Mouse (Mus musculus): ENCODE measurements around the gene Smok3a. TPM values are rescaled to one million over a fixed set of nuclear protein-coding genes. Genes with fewer than 3 reads are reported as not detected.

Gene Smok3a
- total and polyA plus RNA-seq, 2 experiments = not detected

GRCm38 (mm10) chr5:137979081-137979480, 42.0 kb upstream of the Smok3a start:
- WGBS = 21% methylated on average over 2 of the region's 2 CpGs
- TF ChIP-seq POLR2A (IDR thresholded peaks at IDR 0.05; ENCODE audit: extremely low read depth, insufficient read depth, low read length) (no peak), CTCF (IDR thresholded peaks at IDR 0.05; ENCODE audit: low read depth, low read length) (no peak)
- Histone ChIP-seq H3K4me3 (ENCODE audit: insufficient read depth, low read depth, low read length) (no peak overlapping the region), H3K9ac (ENCODE audit: low read depth, low read length) (peak overlapping the region; percentile 58), H3K27ac (replicated peaks; ENCODE audit: insufficient read depth, low read depth, low read length) (peak overlapping the region; percentile 100), H3K4me1 (ENCODE audit: control insufficient read depth, insufficient read depth, low read length) (peaks cover 32% of the 10 kb centered on the region), H3K79me2 (ENCODE audit: control insufficient read depth, insufficient read depth, low read length) (peaks cover 15% of the 10 kb centered on the region; the same call in 1 of the 2 replicates), H3K36me3 (ENCODE audit: control insufficient read depth, insufficient read depth, low read length) (no peaks in the 10 kb centered on the region), H3K27me3 (ENCODE audit: control insufficient read depth, insufficient read depth, low read length) (no peaks in the 10 kb centered on the region)
- DNase-seq (ENCODE audit: extremely low read depth, low read depth, low spot score) = peak; percentile 93

DNA sequence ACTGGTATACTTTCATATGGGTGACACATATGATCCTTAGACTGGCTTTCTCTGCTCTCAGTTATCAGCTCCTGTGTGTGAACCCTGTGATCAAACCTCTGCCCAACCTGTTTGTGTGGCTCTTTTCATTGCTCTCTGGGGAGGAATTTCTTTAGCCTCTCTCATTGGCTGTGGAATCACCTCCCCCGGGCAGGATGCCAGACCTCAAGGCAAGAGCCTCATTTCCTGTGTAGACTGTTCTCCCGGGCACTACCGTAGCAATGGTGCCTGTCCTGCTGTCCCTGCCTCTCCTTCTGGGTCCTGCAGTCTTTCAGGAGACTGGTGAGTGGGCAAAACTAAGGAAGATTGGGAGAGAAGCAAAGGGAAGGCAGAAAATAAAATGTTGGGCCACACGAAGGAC, 39.8 kb upstream of the Smok3a start, which contains the start of gene Azgp1:
Azgp1 (plus strand) TSS at position 221 of the 400 bp plus-strand sequence.
- Histone ChIP-seq H3K79me2 (ENCODE audit: control insufficient read depth, insufficient read depth, low read length) (peaks cover 15% of the 10 kb centered on the region; the same call in 1 of the 2 replicates), H3K4me3 (ENCODE audit: insufficient read depth, low read depth, low read length) (peak within 1 kb of the TSS; percentile 85), H3K27ac (replicated peaks; ENCODE audit: insufficient read depth, low read depth, low read length) (peak within 1 kb of the TSS; percentile 98), H3K9ac (ENCODE audit: low read depth, low read length) (peak within 1 kb of the TSS; percentile 91), H3K36me3 (ENCODE audit: control insufficient read depth, insufficient read depth, low read length) (peaks cover 9% of the 10 kb centered on the region), H3K27me3 (ENCODE audit: control insufficient read depth, insufficient read depth, low read length) (no peaks in the 10 kb centered on the region), H3K4me1 (ENCODE audit: control insufficient read depth, insufficient read depth, low read length) (peaks cover 29% of the 10 kb centered on the region)
- 11% methylated on average over 4 of the region's 4 CpGs for WGBS
- DNase-seq (ENCODE audit: extremely low read depth, low read depth, low spot score) = peak; percentile 96
- TF ChIP-seq POLR2A (IDR thresholded peaks at IDR 0.05; ENCODE audit: extremely low read depth, insufficient read depth, low read length) (peak; percentile 95), CTCF (IDR thresholded peaks at IDR 0.05; ENCODE audit: low read depth, low read length) (no peak)

DNA sequence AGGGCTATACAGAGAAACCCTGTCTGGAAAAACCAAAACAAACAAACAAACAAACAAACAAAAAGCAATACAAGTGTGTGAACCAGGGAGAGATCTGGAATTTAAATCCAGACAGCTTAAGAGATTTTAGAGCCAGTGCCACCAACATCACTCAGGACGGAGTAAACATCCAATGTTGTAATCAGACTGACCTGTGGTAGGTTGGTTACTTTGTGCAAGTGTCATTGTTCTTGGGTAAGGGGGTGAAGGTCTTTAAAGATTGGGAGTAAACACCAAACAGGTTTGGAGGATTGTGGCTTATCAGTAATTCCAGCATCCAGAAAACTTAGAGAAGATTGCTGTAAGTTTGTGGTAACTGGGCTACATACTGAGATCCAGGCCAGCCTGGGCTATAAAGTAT, 34.7 kb upstream of the Smok3a start:
- Histone ChIP-seq H3K27me3 (ENCODE audit: control insufficient read depth, insufficient read depth, low read length) (no peaks in the 10 kb centered on the region), H3K36me3 (ENCODE audit: control insufficient read depth, insufficient read depth, low read length) (peaks cover 48% of the 10 kb centered on the region), H3K79me2 (ENCODE audit: control insufficient read depth, insufficient read depth, low read length) (peaks cover 15% of the 10 kb centered on the region; the same call in 1 of the 2 replicates), H3K27ac (replicated peaks; ENCODE audit: insufficient read depth, low read depth, low read length) (peak overlapping the region; percentile 85), H3K4me1 (ENCODE audit: control insufficient read depth, insufficient read depth, low read length) (peaks cover 21% of the 10 kb centered on the region), H3K4me3 (ENCODE audit: insufficient read depth, low read depth, low read length) (no peak overlapping the region), H3K9ac (ENCODE audit: low read depth, low read length) (no peak overlapping the region)
- TF ChIP-seq CTCF (IDR thresholded peaks at IDR 0.05; ENCODE audit: low read depth, low read length) (no peak), POLR2A (IDR thresholded peaks at IDR 0.05; ENCODE audit: extremely low read depth, insufficient read depth, low read length) (no peak)
- DNase-seq (ENCODE audit: extremely low read depth, low read depth, low spot score) = peak; percentile 95
- WGBS = 23% methylated on average over 1 of the region's 1 CpGs

- DNase-seq (ENCODE audit: extremely low read depth, low read depth, low spot score) = peak; percentile 93
- peak overlapping the region; percentile 68 for H3K9ac ChIP-seq (ENCODE audit: low read depth, low read length)
- peak overlapping the region; percentile 99 for H3K27ac ChIP-seq (replicated peaks; ENCODE audit: insufficient read depth, low read depth, low read length)
- no peak overlapping the region for H3K4me3 ChIP-seq (ENCODE audit: insufficient read depth, low read depth, low read length)
- TF ChIP-seq POLR2A (IDR thresholded peaks at IDR 0.05; ENCODE audit: extremely low read depth, insufficient read depth, low read length) (no peak), CTCF (IDR thresholded peaks at IDR 0.05; ENCODE audit: low read depth, low read length) (no peak)
- no peaks in the 10 kb centered on the region for H3K27me3 ChIP-seq (ENCODE audit: control insufficient read depth, insufficient read depth, low read length)
- H3K79me2 ChIP-seq (ENCODE audit: control insufficient read depth, insufficient read depth, low read length) = no peaks in the 10 kb centered on the region
- WGBS = 26% methylated on average over 5 of the region's 5 CpGs
- peaks cover 26% of the 10 kb centered on the region for H3K4me1 ChIP-seq (ENCODE audit: control insufficient read depth, insufficient read depth, low read length)
- no peaks in the 10 kb centered on the region for H3K36me3 ChIP-seq (ENCODE audit: control insufficient read depth, insufficient read depth, low read length)
Measured at GRCm38 (mm10) chr5:138009437-138009836, 11.6 kb upstream of the Smok3a start.

GRCm38 (mm10) chr5:138012382-138012781, 8.7 kb upstream of the Smok3a start:
- no peaks in the 10 kb centered on the region for H3K36me3 ChIP-seq (ENCODE audit: control insufficient read depth, insufficient read depth, low read length)
- no peaks in the 10 kb centered on the region for H3K79me2 ChIP-seq (ENCODE audit: control insufficient read depth, insufficient read depth, low read length)
- TF ChIP-seq CTCF (IDR thresholded peaks at IDR 0.05; ENCODE audit: low read depth, low read length) (no peak), POLR2A (IDR thresholded peaks at IDR 0.05; ENCODE audit: extremely low read depth, insufficient read depth, low read length) (no peak)
- H3K27ac ChIP-seq (replicated peaks; ENCODE audit: insufficient read depth, low read depth, low read length) = peak overlapping the region; percentile 88
- peak; percentile 97 for DNase-seq (ENCODE audit: extremely low read depth, low read depth, low spot score)
- no peaks in the 10 kb centered on the region for H3K27me3 ChIP-seq (ENCODE audit: control insufficient read depth, insufficient read depth, low read length)
- no peak overlapping the region for H3K4me3 ChIP-seq (ENCODE audit: insufficient read depth, low read depth, low read length)
- peaks cover 25% of the 10 kb centered on the region for H3K4me1 ChIP-seq (ENCODE audit: control insufficient read depth, insufficient read depth, low read length)
- WGBS = 30% methylated on average over 5 of the region's 5 CpGs
- H3K9ac ChIP-seq (ENCODE audit: low read depth, low read length) = peak overlapping the region; percentile 25

DNA sequence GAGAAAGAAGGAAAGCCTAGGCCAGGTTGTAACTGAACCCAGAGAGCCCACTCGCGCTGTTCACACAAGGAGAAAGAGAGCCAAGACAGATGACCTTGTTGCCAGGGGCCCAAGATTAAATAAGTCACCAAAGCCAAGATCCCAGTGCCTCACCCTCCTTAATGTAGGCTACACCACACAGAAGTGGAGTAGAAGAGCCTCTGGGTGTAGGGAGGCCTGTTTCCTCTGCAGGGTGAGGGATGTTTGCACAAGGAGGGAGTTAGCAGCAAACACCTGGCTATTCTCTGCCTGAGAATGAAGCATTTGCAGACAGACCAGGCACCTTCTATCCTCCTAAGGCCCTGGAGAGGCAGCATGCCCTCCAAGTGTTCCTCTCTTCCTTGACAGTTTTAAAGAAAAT, 4.5 kb upstream of the Smok3a start:
- WGBS = 93% methylated on average over 2 of the region's 2 CpGs

More for the DNA sequence above, 4.5 kb upstream of the Smok3a start:
- no peak for TF ChIP-seq CTCF (IDR thresholded peaks at IDR 0.05; ENCODE audit: low read depth, low read length)
- no peak for TF ChIP-seq POLR2A (IDR thresholded peaks at IDR 0.05; ENCODE audit: extremely low read depth, insufficient read depth, low read length)
- Histone ChIP-seq H3K27me3 (ENCODE audit: control insufficient read depth, insufficient read depth, low read length) (no peaks in the 10 kb centered on the region), H3K79me2 (ENCODE audit: control insufficient read depth, insufficient read depth, low read length) (no peaks in the 10 kb centered on the region), H3K4me3 (ENCODE audit: insufficient read depth, low read depth, low read length) (no peak overlapping the region), H3K9ac (ENCODE audit: low read depth, low read length) (no peak overlapping the region), H3K36me3 (ENCODE audit: control insufficient read depth, insufficient read depth, low read length) (no peaks in the 10 kb centered on the region), H3K4me1 (ENCODE audit: control insufficient read depth, insufficient read depth, low read length) (peaks cover 11% of the 10 kb centered on the region), H3K27ac (replicated peaks; ENCODE audit: insufficient read depth, low read depth, low read length) (no peak overlapping the region)
- DNase-seq (ENCODE audit: extremely low read depth, low read depth, low spot score) = no peak

All from liver, adult 2 months (tissue).